Mouse (Mus musculus) olfactory bulb, adult 2 months (tissue): Measurements from ENCODE around the gene Arrb1. TPM values are rescaled to one million over a fixed set of nuclear protein-coding genes. Genes with fewer than 3 reads are reported as not detected.

Source experiments
- H3K27ac ChIP-seq: fragments of 200-500 bp; 2 replicates; pipeline ENCODE4 v1.5.1; 2012; ENCODE audit warnings: low read depth, low read length; ENCODE audit not compliant: insufficient read depth
- H3K4me1 ChIP-seq: fragments of 200-500 bp; 2 replicates; pipeline ENCODE4 v1.6.1; 2012; ENCODE audit warnings: low read length; ENCODE audit not compliant: control insufficient read depth, insufficient read depth
- H3K4me3 ChIP-seq: fragments of 200-500 bp; 2 replicates; pipeline ENCODE4 v1.5.1; 2012; ENCODE audit warnings: mild to moderate bottlenecking, low read depth, low read length, moderate library complexity; ENCODE audit not compliant: insufficient read depth
- CTCF ChIP-seq: fragments of 200-500 bp; IDR thresholded peaks from 2 replicates; pipeline ENCODE4 v1.5.1; 2012; ENCODE audit warnings: low read depth, mild to moderate bottlenecking, low read length, moderate library complexity; ENCODE audit not compliant: insufficient read depth
- POLR2A ChIP-seq: fragments of 200-500 bp; IDR thresholded peaks from 2 replicates; pipeline ENCODE4 v1.6.1; 2012; ENCODE audit warnings: mild to moderate bottlenecking, low read depth, low read length, moderate library complexity; ENCODE audit not compliant: insufficient read depth
- WGBS: fragments of 180-500 bp; shearing (Covaris S2); methylation state at CpG from one replicate; pipeline ENCODE4 v1.1.7; 2018; 5-methylcytosine and 5-hydroxymethylcytosine counted together
- polyA plus RNA-seq: library from polyadenylated mRNA; stranded (reverse); fragments of >200 nt; gene quantifications from 2 replicates; pipeline ENCODE4 v1.2.4, GENCODE M21; 2012; ENCODE audit warnings: low replicate concordance; ENCODE audit not compliant: missing spikeins, insufficient read depth, insufficient read length

Arrb1 gene
- polyA plus RNA-seq, 1 experiment: not detected

DNA sequence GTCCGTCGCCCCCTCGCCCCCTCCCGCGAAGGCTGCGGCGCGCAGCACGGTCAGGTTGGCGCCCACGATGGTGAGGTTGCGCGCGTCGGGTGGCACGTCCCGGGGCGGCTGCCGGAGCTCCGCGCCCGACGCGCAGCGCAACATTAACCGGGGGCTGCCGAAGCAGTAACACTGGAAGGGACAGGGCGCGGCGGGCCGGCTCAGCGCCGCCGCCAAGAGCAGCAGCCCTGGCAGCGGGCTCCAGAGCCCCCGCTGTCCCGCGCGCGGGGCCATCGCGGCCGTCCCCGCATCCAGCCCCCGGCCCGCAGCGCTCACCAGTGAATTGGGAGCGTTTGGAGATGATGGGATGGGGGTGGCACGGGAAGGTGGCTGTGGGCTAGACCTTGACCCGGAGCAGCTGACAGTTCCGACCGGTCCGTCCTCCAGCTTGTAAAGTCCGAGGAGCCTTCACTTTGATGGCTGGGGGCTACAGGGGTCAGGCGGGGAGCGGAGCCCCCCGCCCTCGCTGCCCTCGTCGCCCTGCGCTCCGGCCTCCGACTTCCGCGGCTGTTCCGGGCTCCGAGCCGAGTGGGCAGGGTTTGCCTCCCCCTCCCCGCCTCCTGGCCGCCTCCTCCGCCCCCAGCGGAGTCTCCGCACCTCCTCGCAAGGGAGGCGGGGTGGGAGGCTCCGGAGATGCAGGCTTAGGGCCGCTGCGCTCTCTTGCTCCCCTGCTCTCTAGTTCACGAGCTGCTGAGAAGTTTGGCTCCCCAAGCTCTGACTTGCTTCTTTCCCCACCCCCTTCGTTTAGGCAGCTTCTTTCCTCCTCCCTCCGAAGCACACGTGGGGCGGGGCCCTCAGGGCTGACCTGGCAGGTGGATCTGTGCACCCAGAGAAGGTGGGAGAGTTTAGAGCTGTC is 91.4 kb downstream of the Arrb1 start, which contains the start of gene Tpbgl:
Gene Tpbgl (minus strand): TSS at position 728 of the 895 bp plus-strand sequence.
- Histone ChIP-seq H3K27ac (no peak within 1 kb of the TSS), H3K4me1 (peaks cover 22% of the 10 kb centered on the region), H3K4me3 (peak within 1 kb of the TSS; percentile 47)
- TF ChIP-seq CTCF (peak; percentile 9; the same call in 1 of the 2 replicates), POLR2A (no peak)
- under 1% methylated on average over 83 of the region's 83 CpGs for WGBS

DNA sequence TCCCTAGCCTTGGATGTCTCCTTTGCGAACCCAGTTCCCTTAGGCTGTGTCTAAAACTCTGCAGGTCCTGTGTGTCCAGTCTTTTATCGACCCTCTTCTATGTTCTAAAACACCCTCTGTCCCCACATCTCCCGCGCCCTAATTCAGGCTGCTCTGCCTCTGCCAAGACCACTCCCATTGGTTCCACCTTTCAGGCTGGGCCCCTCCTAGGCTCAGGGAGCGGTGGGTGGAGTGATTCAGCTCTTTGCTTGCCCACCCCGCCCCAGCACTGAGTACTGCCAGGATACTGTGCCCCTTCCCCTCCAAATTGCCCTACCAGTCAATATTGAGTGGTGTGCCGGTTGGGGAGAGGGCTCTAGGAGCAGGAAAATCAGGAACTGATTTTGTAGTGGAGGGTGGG is 92.1 kb downstream of the Arrb1 start:
- Histone ChIP-seq H3K27ac (no peak overlapping the region), H3K4me3 (no peak overlapping the region), H3K4me1 (peaks cover 22% of the 10 kb centered on the region)
- TF ChIP-seq POLR2A: no peak
- no peak for TF ChIP-seq CTCF
- 41% methylated on average over 7 of the region's 7 CpGs for WGBS

DNA sequence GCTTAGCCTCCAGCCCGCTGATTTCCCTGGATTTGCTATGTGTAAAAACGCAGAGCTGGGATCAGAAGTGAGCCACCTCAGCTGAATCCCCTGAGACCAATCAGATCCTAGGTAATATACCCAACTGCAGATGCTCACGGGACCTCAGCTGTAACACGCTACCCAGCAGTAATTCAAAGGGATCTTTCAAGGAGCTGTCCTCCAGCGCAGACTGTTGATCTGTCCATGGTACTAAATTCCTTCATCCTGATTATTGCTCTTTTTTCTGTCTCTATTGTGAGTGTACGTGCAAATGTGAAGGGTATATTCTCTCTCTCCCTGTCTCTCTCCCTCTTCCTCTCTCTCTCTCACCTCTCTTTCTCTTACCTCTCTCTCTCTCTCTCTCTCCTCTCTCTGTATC is 97.0 kb downstream of the Arrb1 start:
- 66% methylated on average over 6 of the region's 6 CpGs for WGBS

DNA sequence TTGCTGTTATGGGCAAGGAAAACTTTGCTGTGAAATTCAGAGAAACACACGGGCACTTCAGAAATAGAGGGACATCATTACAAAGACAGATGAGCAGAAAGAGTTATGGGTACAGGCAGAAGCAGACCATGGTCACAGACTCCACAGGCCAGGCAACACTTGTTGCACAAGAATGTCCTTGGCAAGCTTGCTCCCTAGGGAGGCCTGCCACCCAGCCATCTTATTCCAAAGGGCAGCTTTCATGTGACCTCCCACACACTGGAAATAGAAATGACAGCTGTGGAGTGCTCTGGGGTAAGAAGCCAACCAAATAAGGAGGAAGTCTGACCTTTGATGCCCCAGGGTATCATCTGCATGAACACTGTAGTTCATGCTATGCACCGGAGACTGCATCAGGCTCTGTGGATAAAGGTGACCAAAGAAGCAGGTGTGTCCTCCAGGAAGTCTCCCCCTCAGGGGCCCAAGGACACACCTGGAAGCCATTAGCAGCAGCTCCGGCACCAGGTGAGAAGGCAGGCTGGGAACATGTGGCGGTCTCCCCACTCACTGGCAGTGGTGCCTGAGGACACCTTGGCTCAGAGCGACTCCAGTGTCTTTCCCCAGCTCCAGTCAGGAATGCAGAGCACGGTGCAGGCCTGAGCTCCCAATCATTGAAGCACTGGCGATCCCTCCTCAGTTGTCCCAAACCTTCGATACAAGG is 98.8 kb downstream of the Arrb1 start:
- H3K27ac ChIP-seq: no peak overlapping the region
- 90% methylated on average over 8 of the region's 8 CpGs for WGBS
- peaks cover 6% of the 10 kb centered on the region; the same call in 1 of the 2 replicates for H3K4me1 ChIP-seq
- no peak overlapping the region for H3K4me3 ChIP-seq
- TF ChIP-seq CTCF: no peak
- TF ChIP-seq POLR2A: no peak

More for the DNA sequence above, 97.0 kb downstream of the Arrb1 start:
- Histone ChIP-seq H3K4me3 (no peak overlapping the region), H3K4me1 (peaks cover 7% of the 10 kb centered on the region), H3K27ac (no peak overlapping the region)
- no peak for TF ChIP-seq POLR2A
- no peak for TF ChIP-seq CTCF

DNA sequence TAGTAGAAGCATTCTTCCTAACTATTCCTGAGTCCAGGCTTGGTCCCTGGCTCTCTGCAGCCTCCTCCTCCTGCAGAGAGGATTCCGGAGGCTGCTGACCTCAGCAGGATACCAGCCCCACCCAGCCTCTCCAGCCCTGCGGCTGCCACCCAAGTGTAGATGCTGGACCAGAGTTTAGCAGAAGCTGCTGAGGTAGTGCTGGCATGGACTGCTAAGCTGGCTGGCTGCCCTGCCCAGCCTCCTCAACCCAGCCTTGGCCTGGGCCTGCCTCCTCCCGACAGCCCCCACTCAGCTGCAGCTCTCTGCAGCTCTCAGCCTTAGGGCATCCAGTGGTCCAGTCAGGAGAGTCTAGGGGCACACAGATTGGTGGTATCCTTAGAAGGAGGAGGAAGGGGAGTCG is 106.0 kb downstream of the Arrb1 start:
- H3K4me3 ChIP-seq: no peak overlapping the region
- H3K4me1 ChIP-seq: peaks cover 6% of the 10 kb centered on the region
- TF ChIP-seq POLR2A (no peak), CTCF (no peak)
- 53% methylated on average over 4 of the region's 4 CpGs for WGBS
- H3K27ac ChIP-seq: no peak overlapping the region

DNA sequence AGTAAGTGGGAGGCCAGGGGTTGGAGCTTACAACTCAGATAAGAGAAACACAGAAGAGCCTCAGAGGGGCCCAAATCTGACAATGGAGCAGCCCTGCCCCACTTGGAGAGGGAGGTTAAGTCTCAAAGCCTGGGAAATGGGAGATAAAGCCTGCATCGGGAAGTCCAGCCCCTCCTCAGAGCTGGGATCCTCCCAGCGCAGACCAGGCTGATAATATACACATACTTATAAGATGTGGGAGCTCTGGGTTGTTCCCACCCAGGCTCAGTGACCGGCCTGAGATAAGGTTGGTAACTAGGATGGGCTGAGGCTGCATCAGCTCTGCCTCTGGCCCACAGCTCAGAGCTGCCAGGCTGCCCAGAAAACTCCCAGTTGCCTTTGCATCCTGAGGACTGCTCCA is 106.8 kb downstream of the Arrb1 start:
- WGBS: 76% methylated on average over 3 of the region's 3 CpGs
- Histone ChIP-seq H3K27ac (no peak overlapping the region), H3K4me1 (peaks cover 6% of the 10 kb centered on the region), H3K4me3 (no peak overlapping the region)
- TF ChIP-seq CTCF (no peak), POLR2A (no peak)

DNA sequence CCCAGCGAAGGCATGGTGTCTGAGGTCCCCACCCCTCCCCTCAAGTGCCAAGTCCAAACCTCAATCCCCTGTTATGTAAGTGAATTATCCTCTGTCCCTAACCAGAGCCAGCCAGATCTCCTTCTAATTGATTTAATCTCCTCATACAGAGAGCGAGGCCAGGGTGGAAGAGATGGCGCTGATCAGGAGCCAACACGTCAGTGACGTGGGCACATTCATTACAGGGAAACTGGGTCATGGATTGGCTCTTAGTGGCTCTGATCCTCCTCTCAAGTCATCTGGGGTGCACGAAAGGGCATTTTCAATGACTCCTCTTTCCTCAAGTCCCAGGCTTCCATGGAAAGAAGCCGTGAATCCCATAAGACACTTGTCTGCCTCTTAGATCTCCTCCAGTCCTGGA is 109.4 kb downstream of the Arrb1 start:
- Histone ChIP-seq H3K27ac (no peak overlapping the region), H3K4me3 (no peak overlapping the region), H3K4me1 (peaks cover 6% of the 10 kb centered on the region)
- 82% methylated on average over 7 of the region's 7 CpGs for WGBS
- no peak for TF ChIP-seq POLR2A
- TF ChIP-seq CTCF: no peak

DNA sequence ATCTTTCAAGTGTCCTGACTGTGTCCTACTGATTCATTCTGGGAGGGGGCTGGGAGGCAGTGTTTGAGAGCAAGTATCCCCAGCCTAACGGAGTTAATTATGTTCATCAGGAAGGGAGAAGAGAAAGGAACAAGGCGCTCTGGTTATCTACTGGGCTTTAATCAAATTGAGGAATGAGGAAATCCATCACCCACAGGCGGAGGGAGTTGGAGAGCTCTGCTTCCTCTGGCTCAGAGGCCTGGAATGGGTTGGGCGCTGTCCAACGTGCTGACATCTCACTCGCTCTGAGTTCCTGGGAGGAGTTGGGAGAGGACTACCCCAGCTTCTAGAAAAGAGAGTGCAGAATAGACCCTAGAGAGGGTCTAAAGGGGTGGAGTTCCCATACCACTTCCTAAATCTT is 113.4 kb downstream of the Arrb1 start:
- TF ChIP-seq POLR2A (no peak), CTCF (no peak)
- no peak overlapping the region for H3K27ac ChIP-seq
- WGBS: 50% methylated on average over 6 of the region's 6 CpGs
- peaks cover 3% of the 10 kb centered on the region; the same call in 1 of the 2 replicates for H3K4me1 ChIP-seq
- no peak overlapping the region for H3K4me3 ChIP-seq

DNA sequence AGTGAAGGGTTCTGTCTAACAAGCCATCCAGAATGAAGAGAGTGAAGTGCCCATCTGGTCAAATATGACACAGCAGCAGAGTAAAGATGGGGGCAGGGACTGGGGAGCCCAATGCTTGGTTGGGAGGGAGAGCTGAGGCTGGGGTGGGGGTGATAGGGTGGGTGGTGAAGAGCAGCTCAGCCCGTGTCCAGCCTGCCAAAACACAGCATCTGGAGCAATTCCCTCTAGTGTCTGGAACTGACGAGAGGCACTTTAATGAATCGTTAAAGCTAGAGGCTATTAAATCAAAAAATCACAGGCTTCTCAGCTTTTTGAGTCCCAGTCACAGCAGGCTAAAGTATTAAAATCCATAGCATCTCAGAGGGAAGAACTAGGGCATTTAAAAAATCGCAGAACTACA is 114.3 kb downstream of the Arrb1 start:
- H3K27ac ChIP-seq: no peak overlapping the region
- TF ChIP-seq POLR2A: no peak
- TF ChIP-seq CTCF: no peak
- no peak overlapping the region for H3K4me3 ChIP-seq
- 37% methylated on average over 4 of the region's 4 CpGs for WGBS
- H3K4me1 ChIP-seq: peaks cover 3% of the 10 kb centered on the region; the same call in 1 of the 2 replicates
